Mouse (Mus musculus) spleen, postnatal 36 days (tissue): ENCODE results near the gene 1700020D05Rik.
A peak's percentile ranks its signal among the peaks of the same experiment; 100 is the strongest.
"Not testable (repeated sequence)": the region's sequence is repeated elsewhere in the genome, so short reads cannot be mapped to it uniquely, and the experiment has no call there.

Experiments used
- DNase-seq, 2 experiments: peaks; one replicate each; pipeline ENCODE4 v3.0.0; 2022; ENCODE audit warnings: low spot score in 2 of 2, mixed read lengths in 1 of 2

The 1700020D05Rik gene

DNA sequence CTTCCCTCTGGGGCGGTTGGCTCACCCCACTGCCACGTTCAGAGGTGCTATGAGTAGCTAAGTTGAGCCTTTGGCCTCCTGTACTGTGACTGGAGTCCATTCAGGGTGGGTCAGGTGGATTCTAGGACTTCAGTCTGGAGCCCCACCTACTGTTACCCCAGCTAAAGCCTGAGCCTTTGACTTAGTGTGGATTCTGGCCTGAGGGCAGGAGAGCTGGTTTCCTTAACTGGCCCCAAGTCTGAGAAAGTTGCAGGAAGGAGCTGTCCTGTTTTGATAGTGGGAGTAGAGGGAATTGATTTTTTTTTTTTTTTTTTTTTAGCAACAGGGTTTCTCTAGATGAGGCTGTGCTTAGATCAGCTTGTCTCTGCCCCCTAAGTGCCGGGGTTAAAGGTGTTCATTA is 9.3 kb downstream of the 1700020D05Rik start:
- no peak for DNase-seq

DNA sequence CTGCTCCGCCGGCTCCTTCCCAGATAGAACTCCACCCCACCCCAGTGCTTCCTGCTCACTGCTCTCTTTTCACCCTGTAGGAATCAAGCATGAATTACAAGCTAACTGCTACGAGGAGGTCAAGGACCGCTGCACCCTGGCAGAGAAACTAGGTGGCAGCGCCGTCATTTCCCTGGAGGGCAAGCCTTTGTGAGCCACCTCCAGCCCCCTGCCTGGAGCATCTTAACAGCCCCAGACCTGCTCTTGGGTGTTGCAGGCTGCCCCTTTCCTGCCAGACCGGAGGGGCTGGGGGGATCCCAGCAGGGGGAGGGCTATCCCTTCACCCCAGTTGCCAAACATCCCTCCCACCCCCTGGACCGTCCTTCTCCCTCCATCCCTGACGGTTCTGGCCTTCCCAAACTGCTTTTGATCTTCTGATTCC is 10.3 kb downstream of the 1700020D05Rik start:
- not testable (repeated sequence) for DNase-seq

DNA sequence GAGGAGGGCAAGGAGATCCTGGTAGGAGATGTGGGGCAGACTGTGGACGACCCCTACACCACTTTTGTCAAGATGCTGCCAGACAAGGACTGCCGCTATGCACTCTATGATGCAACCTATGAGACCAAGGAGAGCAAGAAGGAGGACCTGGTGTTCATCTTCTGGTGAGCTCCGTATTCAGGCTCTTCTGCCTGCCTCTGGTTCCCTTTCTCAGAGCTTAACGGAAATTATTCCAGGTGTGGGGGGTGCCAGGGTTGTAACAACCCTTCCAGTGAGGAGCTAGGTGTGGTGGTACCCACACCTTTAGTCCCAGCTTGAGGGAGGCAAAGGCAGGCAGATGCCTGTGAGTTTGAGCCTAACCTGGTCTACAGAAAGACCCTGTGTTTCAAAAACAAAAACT is 10.9 kb downstream of the 1700020D05Rik start:
- DNase-seq = no peak

DNA sequence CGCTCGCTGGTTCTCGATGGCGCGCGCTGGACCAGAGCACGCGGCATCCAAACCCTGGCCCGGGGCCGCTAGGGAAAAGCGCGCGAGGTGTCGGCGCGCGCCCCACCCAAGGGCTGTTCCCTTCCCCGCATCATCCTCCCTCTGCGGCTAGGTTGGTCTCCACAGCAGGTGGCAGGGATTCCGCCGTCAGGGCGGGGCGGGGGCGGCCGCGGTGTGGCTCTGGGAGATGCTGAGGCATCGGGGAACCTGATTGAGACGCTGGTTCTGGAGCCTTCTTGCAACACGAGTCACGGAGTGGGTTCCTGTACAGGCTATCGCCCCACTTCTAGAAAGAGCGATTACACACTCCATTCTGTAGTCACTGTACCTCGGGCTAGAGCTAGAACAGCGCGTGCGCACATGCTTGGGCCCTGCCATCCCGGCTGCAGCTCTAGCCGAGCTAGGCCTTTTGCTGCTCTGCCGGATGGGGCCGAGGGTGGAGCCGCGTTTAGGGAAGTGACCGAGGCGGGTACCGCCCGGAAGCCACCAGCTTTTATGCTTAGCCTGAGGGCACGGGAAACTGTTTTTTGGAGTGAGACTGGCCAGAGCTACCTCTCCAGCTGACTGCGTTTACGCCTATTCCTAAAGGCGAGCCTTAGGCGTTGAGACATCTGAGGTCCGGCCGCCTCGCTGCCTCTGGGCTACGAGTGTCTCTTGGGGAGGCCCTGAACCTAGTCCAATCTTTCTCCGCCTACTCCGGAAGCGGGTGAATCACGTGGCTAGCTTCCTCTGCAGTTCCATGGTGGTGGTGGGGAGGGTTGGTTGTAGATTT is 12.5 kb downstream of the 1700020D05Rik start:
- DNase-seq = peak; percentile 90 to 91

DNA sequence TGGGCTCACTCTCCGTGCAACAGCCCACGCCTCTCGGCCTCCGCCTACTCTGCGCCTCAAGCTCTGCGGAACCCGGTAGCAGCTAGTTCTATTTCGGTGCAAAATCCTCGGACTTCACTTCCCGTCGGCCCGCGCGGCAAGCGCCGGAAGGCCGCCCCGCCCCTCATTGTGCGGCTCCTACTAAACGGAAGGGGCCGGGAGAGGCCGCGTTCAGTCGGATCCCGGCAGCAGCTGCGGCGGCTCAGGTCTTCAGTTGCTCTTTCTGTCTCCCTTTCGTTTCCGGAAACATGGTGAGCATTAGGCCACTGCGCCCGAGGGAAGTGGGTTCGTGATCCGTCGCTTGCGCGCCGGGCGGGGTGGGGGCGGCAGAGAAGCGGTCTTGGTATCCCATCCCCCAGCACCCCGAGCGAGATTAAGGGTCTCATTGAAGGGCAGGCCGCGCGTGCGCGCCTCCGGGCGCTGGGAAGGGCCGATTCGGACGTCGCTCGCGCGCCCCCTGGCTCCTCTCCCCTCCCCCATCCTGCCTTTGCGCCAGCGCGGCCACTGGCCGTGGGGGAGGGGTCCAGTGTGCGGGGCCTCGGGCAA is 13.2 kb downstream of the 1700020D05Rik start, which contains the start of gene Cfl1:
Gene Cfl1 (plus strand): TSS at position 143 of the 585 bp plus-strand sequence.
- DNase-seq = peak; percentile 97

DNA sequence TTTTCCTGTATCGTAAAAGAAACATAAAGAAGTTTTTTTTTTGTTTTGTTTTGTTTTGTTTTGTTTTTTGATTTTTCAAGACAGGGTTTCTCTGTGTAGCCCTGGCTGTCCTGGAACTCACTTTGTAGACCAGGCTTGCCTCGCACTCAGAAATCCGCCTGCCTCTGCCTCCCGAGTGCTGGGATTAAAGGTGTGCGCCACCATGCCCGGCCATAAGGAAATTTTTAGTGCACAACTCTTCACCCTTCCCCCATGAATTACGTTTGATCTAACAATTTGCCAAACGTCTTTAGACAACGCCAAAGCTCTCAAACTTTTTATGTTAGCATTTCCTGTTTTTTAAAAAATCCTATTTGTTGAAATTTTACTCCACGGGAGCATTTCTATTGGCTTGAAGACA is 13.9 kb downstream of the 1700020D05Rik start:
- DNase-seq = not testable (repeated sequence)

DNA sequence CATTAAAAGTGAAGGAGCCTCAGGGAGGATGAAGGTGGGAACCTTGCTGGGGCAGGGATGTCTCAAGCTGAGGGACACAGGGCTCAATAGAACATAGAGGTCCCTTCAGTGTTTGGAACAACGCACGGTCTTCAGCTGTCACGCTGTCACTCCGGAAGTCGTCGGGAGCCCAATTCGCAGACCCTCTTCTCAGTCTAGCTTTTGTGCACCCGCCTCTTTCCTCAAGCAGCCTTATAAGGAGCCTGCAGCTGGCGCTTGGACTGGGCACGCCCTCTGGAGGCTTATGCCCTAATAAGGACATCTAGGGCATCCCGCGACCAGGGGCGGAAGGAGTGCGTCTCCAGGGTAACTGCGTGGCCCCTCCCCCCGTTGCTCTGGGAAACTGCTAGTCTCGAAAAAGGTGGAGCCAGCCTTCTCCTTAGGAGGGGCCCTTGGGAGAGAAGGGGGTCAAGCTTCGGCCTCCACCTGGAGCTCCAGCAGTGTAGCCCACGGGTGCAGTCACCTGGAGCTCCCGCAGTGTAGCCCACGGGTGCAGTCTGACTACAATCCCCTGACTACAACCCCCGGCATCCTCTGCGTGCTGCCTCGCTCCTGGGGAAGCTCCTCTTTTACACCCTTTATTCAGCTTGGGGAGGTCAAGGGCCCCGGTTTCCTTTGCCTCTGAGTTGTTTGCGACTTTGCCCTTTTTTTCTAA is 14.6 kb downstream of the 1700020D05Rik start:
- peak; percentile 98 to 99 for DNase-seq

DNA sequence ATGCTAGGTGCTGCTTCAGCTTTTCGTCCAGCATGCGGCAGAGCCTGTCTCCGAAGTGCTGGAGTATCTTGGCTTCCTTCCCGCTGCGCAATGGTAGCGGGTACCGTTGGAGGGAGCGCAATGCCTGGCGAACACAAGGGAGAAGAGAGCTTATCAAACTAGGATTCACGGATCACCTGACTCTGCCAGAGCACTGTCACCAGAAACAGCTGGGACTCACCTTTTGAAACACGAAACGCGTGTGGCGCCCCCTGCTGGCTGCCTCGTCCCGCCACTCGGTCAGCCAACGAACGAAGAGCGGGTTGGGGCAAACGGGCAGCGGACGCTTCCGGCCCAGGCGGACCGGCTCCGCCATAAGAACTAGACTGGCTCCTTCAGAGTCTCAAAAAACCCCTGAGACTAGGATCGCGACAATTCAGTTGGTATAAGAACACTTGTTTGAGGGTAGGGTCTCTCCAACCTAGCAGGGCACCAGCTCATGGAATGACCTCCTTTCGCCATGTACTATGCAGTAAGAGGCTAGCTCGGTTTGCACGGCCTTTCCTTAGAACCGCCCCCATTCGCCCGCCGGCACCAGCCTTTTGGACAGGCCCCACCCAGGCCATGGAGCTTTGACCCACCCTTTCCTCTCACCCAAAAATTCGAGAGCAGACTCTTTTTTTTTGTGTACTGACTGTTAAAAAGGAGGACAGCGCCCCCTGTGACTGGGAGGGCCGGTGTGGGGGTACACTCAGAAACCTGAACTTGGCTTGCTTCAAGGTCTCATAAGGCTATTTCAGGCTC is 15.6 kb downstream of the 1700020D05Rik start, which contains the start of gene Mus81:
Gene Mus81 (minus strand): TSS at position 635 of the 783 bp plus-strand sequence.
- peak; percentile 97 to 98 for DNase-seq

DNA sequence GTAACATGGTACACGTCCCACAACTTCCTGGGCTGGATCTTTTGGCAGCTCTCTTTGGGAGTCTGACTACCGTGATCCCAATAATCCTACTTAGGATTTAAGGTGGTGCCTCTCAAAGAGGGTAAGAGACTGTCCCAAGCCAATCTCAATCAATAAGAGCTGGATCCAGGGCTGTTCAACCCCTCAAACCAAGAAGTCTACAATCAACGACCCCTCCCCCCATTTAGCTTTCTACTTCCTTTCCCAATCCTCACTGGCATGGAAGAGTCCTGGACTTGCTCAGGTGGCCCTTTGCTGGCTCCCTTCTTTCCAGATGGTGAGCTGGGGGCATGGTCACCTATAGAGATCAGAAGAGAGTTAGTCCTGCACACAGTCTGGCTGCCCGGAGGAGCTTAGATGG is 16.8 kb downstream of the 1700020D05Rik start:
- DNase-seq = no peak

DNA sequence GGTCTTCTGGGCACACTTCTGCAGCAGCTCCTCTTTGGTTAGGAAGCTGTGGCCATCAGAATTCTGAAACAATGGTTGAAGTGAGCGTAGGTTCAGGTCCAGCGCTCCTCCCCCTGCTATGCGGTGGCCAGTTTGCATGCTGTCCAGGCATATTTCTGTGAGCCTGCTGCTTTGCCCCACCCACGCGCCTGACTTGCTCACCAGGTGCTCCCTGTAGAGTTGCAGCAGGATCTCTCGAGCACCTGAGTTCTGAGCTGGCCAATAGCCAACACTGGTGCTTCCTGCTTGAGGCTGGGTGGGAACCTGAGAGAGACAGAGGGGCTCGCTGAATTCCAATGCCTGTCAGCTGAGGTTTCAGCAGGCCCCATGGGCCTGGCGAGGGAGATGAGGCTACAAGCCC is 17.3 kb downstream of the 1700020D05Rik start:
- DNase-seq = no peak

DNA sequence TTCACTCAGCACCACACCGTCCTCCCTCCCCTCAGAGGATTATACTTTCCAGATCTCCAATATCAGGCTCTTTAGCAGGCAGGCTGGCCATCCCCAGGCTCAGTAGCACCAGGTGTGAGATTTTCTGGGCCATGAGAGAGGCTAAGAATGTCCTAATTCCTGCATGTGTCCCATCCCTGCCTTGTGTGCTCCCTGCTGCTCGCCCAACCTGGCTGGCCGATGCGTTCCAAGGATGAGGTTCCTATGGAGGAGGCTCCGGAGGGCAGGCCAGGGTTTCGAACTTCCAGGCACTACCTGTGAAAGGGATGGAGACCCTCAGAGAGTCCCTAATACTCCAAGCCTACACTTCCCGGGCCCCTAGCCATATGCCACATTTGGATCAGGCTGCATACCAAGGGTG is 17.8 kb downstream of the 1700020D05Rik start:
- DNase-seq = no peak

DNA sequence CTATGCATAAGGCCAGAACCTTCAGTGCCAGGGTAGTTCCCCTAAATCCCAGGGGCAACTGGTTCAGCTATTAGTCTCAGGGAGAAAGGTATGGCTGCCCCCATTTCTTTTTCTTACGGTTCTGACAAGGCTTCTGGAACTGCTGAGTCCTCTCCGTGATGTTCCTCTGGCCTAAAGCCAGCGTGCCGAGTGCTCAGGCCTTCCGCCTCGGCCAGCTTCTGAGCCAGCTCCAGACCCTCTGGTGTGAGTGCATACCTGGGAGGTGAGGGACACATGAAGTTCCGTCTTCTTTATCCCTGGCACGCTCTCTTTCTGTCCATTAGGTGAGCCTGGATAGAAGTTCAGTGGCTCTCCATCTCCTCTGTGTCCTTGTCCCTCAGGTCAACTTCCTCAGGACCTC is 18.2 kb downstream of the 1700020D05Rik start:
- DNase-seq = no peak

DNA sequence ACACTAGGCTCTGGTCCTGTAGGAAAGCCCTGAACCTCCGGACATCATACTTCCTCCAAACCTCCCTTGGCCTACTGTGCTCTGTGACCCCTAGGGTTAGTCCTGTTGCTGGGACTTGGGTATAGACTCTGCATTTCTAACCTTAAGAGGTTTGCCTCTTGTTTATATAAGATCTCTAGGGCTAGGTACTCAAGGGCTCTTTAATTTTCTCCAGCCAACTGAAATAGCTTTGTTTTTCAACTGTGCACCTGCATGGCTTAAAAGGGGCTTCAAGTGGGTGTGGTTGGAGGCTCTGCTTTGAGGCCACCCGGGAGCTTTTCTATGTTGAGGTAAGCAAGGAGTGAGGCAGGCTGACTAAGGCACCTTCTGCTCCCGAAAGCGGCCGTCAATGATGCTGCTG is 19.1 kb downstream of the 1700020D05Rik start:
- no peak for DNase-seq

DNA sequence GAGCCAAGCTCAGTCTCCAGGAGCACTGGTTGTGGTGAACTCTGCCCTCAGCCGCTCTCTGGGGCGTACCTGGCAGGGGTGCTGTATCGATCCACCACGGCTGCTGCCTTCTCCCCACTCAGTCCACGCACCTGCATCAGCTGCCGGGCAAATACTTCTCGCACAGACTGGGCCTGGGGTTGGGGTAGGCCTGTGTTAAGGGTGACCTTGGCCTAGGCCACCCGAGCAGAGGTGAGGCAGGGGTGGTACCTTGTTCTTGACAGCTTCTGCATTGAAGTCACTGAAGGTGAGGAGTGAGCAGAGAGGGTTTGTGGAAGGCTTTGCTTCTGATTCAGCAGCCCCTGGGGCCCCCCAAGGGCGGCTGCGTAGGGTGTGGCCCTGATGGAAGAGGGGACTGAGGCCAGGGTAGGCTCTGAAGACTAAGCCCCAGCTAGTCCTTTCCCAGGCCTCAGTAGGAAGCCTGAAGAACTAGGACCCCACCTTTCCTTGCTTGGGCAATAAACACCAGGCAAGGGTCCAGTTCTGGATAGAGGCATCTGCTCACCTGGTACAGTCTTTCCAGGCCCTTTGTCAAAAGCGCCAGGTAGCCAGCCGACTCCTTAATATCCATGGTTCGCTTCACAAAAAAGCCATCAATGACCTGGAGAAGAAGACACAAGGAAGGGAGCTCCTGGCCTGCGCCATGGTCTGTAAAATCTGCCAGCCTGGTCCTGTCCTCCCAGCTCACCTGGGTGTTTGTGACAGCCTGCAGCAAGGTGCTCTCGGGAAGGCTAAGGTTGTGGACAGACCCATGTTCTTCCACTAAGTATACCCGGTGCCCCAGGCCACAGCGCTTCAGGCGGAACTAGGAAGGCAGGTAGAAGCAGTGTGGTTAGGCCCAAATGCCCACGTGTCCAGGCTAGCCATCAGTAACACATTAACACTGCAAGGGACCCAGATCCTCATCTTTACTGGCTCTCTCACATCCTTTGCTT is 19.9 kb downstream of the 1700020D05Rik start:
- no peak for DNase-seq

DNA sequence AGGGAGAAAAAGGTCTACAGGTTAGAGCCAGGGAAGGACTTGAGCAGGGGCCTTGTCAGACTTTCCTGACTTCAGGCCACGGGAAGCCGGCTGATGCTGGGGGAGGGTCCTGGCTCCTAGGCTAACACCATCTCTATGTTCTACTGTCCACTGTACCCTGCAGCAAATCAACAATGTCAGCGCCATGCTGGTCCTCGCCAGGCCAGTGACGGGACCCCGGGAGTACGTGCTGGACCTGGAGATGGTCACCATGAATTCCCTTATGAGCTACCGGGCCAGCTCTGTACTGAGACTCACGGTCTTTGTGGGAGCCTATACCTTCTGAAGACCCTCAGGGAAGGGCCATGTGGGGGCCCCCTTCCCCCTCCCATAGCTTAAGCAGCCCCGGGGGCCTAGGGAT is 22.2 kb downstream of the 1700020D05Rik start:
- no peak for DNase-seq

DNA sequence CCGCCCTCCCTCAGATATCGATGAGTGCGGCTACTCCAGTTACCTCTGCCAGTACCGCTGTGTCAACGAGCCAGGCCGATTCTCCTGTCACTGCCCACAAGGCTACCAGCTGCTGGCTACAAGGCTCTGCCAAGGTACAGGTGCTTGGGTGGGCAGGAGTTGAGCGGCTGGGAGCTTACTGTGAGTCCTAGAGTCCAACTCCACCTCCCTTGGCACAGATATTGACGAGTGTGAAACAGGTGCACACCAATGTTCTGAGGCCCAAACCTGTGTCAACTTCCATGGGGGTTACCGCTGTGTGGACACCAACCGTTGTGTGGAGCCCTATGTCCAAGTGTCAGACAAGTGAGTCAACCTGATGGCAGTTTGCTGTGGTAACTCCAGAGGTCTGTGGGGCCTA is 23.6 kb downstream of the 1700020D05Rik start:
- no peak for DNase-seq

DNA sequence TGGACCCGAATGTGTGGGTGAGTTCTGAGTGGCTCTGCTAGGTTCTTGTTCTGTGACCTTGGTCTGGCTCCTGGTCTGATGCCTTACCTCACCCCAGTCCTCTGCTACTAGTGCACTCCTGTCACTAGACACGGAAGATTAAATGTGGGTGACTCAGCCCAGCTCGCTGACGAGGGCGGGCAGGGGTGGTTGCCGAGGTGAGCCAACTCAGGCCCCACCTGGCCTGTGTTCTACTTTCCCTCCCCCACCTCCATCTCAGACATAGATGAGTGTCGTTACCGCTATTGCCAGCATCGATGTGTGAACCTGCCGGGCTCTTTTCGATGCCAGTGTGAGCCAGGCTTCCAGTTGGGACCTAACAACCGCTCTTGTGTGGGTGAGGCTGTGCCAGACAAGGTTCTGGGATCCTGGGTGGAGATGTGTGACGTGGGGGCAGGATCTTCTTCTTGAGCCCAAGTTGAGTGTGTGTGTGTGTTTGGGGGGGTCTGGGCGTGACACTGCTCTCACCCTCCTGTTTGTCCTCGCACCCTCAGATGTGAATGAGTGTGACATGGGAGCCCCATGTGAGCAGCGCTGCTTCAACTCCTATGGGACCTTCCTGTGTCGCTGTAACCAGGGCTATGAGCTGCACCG is 25.8 kb downstream of the 1700020D05Rik start:
- no peak for DNase-seq

DNA sequence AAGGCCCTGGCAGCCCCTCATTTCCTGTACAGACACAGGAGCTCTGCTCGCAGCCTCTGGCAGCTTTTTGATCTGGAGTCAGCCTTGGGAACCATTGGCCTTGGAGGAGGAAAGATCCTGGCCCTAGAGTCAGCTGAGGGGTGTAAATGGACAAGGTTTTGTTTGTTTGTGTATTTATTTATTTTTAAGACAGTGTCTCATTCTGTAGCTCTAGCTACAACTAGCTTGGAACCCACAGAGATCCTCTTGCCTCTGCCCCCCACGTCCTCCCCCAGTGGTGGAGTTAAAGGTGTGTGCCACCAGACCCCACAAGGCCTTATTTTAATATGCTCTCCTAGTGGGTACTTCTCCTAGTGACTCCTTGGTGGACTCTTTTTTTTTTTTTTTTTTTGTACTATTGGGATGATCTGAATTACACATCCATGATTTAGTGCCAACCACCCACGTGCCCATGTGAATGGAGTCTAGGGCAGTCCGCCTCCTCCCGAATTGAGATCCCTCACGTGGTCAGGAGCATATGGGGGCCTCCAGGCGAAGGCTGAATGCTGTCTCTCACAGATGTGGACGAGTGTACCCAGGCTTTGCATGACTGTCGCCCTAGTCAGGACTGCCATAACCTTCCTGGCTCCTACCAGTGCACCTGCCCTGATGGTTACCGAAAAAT is 26.5 kb downstream of the 1700020D05Rik start:
- no peak for DNase-seq

DNA sequence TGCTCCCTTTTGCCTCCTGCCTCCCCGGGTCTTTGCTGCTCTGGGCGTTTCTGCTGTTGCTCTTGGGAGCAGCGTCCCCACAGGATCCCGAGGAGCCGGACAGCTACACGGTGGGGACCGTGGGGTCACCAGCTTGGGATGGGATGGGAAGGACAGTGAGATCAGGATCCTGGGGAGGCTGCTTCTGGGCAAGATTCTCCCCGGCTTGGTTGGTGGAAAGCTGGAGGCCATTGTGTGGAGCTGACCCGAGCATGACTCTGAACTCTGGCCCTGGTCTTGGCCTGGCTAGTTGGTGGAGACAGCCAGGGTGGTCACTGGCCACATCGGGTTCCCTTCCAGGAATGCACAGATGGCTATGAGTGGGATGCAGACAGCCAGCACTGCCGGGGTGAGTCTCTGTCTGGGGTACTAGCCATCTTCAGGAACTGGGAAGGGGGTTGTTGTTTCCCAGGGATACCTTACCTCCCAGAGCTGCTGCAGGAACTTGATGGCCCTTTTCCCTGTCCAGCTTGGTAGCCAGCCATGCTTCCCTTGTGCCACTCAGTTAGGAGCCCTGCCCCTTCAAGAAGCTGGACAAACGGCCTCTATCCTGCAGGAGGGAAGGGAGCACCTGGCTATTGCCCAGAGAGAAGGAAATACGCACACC is 28.4 kb downstream of the 1700020D05Rik start:
- DNase-seq = no peak
